ENCODE assay signal across 17 mouse cellular contexts in the genomic region with DNA sequence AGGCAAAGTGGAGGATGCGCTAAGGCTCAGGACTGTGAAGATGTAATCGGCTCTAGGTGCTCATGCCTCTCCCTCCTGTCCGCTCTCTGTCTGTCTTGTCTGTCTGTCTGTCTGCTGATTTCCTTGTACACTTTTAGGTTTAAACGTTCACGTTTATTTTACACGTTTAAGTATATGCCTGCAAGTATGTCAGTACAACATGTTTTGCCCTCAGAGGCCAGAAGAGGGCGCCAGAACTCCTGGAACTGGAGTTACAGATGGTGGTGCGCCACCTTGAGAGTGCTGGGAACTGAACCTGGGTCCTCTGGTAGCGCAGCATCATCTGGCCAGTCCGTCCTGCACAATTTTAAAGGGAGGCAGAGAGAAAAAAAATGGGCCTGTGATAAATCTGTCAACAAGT. TPM values are rescaled to one million over a fixed set of nuclear protein-coding genes. Genes with fewer than 3 reads are reported as not detected.
DNase-seq lines count a peak whose midpoint lies in the region.
"Had no signal": no experiment of that assay in that cellular context is flagged by ENCODE, and none has a peak within 500 bp of the region (broad histone marks: within the 10 kb centered on the region; RNA-seq: fewer than 3 reads in every experiment).

No protein-coding gene starts in this region.

- DNase-seq in cerebellum, adult 9-11 months, result peak; percentile 18
- no peak for DNase-seq in cerebellum, postnatal 4 days (ENCODE audit: low spot score in 2 of 2)
- DNase-seq in kidney, postnatal 10 days, result peak; percentile 21
- DNase-seq in kidney, adult 8-10 months, result no peak
- peak; percentile 2 for DNase-seq in 3T3-L1 (ENCODE audit: low read depth, low spot score)
- peak; percentile 63 for DNase-seq in R1 (ENCODE audit: low read depth, low spot score)
- DNase-seq in frontal cortex, postnatal 36 days (ENCODE audit: low spot score in 2 of 2), result no peak
- DNase-seq in gastrocnemius, adult 8-10 months (ENCODE audit: low spot score in 2 of 2), result no peak
- DNase-seq: adrenal gland, adult 8-10 months; cerebellum, postnatal 25 days; gastrocnemius, postnatal 25 days; kidney, adult 18-20 months; left cerebral cortex, postnatal 4 days; liver, embryonic 13.5 days; lung, postnatal 10 days; thymus, postnatal 36 days had no signal

RNA-seq across cellular contexts. Expression of a gene that starts 10.0 kb away (rescaled TPM):
- 10 to 100 TPM; 30.6 to 39.5 (median 34.8) TPM for total RNA-seq in gastrocnemius, adult 8-10 months (2022)

RNA-seq across cellular contexts. Expression of a gene that starts 21.2 kb away (rescaled TPM):
- not detected for total RNA-seq in gastrocnemius, adult 8-10 months (2022)
- total RNA-seq: monocyte, adult 5-6 weeks had no signal

RNA-seq across cellular contexts. Expression of a gene that starts 31.2 kb away (rescaled TPM):
- total RNA-seq in gastrocnemius, adult 8-10 months (2022), result 1 to 10 TPM in 2 of 4 experiments, under 1 TPM in 2; 0.17 to 2.9 (median 1.4) TPM

RNA-seq across cellular contexts. Expression of a gene that starts 49.7 kb away (rescaled TPM):
- 10 to 100 TPM; 37.2 to 44.8 (median 43.2) TPM for total RNA-seq in gastrocnemius, adult 8-10 months (2022)

RNA-seq across cellular contexts. Expression of a gene that starts 58.8 kb away (rescaled TPM):
- 1 to 10 TPM; 4.7 to 7.5 (median 6.8) TPM for total RNA-seq in gastrocnemius, adult 8-10 months (2022)

Comparison
In these comparisons a context has a peak if more than half of its experiments do, and no peak if none do; other contexts are left out.
1. DNase-seq: peak in cerebellum, adult 9-11 months (single experiment), kidney, postnatal 10 days (single experiment), 3T3-L1 (single experiment) and R1 (single experiment); none in cerebellum, postnatal 4 days (0 of 2), kidney, adult 8-10 months (0 of 2), frontal cortex, postnatal 36 days (0 of 2) and gastrocnemius, adult 8-10 months (0 of 2).